Mouse (Mus musculus) urinary bladder, postnatal 36 days (tissue): ENCODE results near the gene Uba1y.
A peak's percentile ranks its signal among the peaks of the same experiment; 100 is the strongest.
"Not testable (repeated sequence)": the region's sequence is repeated elsewhere in the genome, so short reads cannot be mapped to it uniquely, and the experiment has no call there.

ENCODE experiments used
- DNase-seq, 2 experiments: peaks; one replicate each; pipeline ENCODE4 v3.0.0; 2022; ENCODE audit warnings: low spot score in 2 of 2, mixed read lengths in 1 of 2

The Uba1y gene

DNA sequence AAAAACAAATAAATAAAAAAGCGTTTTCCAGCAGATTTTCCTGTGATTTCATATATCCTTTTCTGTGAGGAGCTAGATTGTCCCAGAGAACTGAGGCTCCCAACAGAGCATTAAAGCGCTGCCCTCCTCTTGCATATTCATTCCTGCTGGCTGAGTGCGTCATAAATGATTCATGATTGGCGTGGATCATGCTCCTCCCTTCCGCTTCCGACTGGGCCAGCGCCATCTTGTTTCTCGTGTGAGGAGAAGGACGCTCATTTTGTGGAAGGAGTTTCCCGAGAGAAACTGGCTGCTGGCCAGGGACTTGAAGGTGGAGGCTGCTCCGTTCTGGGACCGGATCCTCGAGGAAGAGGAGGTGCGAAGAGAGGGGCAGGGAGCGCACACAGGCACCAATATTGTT lies at the start of gene Uba1y:
Gene Uba1y (plus strand): TSS at position 254 of the 400 bp plus-strand sequence.
- DNase-seq, result no peak

DNA sequence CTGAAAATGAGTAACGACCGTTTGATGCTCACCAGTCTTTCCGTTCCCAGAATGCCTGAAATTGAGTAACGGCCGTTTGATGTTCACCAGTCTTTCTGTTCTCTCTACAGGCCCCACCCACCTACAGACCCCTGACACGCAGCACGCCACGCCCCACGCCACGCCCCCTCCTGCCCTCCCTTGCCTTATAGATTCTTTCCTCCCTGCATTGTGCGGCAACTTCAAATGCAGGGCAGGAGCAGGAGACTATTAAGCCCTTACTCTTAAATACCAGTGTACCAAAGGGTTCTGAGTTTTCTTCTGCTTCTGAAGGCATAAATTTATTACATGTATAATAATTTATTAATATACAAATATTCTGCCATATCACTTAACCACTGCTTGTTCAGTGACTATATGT lies 21.1 kb upstream of the Uba1y start, which contains the start of gene Zfy1:
Gene Zfy1 (minus strand): TSS at position 101 of the 400 bp plus-strand sequence.
- DNase-seq, result not testable (repeated sequence)

DNA sequence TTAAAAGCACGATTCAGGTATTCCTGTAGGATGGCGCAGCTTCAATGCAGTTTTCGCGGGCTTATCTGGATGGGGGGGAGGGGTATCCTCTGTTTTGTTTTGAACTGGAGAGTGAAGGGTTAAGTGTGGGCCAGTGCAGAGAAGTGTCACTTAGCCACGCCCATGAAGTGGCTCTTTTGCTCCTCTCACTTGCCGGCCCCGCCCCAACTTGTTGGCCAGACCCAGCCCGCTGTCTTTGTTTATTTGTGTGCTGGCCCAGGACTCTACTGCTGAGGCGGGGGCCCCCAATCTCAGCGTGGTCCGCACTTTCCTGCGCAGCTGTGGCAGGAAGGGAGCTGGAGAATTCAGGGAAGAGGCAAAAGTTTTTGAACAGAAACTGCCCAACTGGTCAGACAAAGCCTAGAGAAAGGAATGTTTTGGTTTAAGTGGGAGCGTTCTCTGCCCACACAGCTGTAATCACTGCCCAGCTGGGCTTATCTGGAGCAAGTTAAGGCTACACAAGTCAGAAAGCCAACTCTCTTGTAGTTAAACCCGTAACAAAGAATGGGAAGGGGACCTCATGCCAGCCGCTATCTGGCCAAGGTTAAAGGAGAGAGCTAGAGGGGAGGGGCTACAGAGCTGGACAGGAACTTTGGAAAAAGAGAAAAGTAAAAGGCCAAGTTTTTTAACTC lies 9.3 kb upstream of the Uba1y start:
- peak in 1 of 2 experiments; percentile 3 for DNase-seq

DNA sequence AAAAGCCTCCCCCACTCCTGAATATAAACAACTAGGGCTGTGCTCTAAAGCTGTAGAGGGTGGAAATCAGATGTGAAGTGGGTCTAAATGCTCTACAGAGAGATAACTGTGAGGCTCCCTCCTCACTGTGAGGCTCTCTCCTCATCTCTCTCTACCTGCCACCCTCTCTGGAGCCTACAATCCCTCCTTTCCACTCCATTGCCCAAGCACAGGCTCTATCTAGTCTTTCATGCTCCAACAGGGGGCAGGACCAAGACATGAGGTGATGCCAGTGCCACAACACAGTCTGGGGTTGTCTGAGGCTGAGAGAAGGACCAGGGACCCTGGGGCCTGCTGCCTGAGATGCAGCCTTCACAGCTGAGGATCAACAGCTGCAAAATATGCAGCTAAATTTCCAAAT lies 54.0 kb downstream of the Uba1y start:
- DNase-seq, result no peak

DNA sequence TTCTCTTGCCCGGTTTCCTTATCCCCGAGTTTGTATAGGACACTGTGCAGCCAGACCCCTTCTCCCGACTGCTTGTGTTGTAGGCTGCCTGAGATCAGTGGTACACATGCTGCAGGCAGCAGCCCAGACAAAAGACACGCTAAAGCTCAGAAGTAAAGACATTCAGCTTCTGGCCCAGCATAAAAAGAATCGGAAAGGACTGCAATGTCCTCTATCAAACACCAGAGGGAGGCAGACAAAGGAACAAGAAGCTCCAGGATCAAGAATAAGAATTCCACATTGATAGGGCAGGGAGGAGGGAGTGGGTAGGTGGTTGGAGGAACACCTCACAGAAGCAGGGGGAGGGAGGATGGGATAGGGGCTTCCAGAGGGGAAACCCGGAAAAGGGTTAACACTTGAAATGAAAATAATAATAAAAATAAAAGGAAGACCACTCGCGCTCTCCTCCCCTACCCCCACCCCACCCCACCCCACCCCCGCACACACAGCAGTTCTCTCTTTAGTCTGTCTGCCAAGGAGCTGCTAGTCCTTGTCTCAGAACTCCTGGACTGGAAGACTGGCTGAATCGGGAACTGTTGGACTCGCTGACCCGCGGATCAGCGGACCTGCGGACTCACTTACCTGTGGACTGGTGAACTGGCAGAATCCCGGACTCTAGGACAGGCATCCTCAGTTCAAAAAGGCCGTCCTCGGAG lies 54.6 kb downstream of the Uba1y start:
- DNase-seq, result no peak
